ENCODE assay signal across 19 mouse cellular contexts in the genomic region with DNA sequence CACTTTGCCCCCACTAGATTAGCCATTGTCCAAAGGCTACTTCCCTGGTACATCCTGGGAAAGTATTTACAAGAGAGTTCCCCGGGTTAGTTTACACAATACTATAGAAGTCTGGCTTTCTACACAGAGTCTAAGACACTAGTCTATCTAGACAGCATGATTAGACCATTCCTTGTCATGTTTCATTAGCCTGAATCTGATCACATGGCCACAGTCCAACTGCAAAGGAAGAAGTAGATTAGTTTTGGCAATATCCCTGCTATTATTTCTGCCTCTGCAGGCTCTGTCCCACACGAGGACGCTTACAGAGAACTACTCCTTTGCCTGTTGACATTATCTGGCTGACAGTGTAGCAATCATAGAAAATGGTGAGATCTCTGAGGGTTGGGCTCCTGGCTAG.
DNase-seq lines count a peak whose midpoint lies in the region; ATAC-seq and TF ChIP-seq lines count a peak whose summit lies in the region.
"Had no signal": no experiment of that assay in that cellular context is flagged by ENCODE, and none has a peak within 500 bp of the region (broad histone marks: within the 10 kb centered on the region; RNA-seq: fewer than 3 reads in every experiment).

No protein-coding gene starts in this region.

- H3K4me2 ChIP-seq in midbrain, embryonic 11.5 days: no peak overlapping the region
- H3K4me2 ChIP-seq in midbrain, postnatal 0 days (ENCODE audit: low read depth, low read length, poor library complexity, severe bottlenecking): no peak overlapping the region
- H3K4me2 ChIP-seq: embryonic facial prominence, embryonic 12.5 days; forebrain, embryonic 13.5 days; forebrain, embryonic 15.5 days had no signal

- WGBS in midbrain, embryonic 11.5 days: 83% methylated on average over 3 of the region's 3 CpGs
- 80% methylated on average over 3 of the region's 3 CpGs for WGBS in midbrain, postnatal 0 days
- 55% methylated on average over 3 of the region's 3 CpGs for WGBS in lung, adult 2 months

- TF ChIP-seq POLR2A in lung, adult 2 months (IDR thresholded peaks at IDR 0.05; ENCODE audit: borderline replicate concordance, extremely low read depth, low read depth, low read length): no peak

- no peak for ATAC-seq in midbrain, embryonic 11.5 days (ENCODE audit: low FRiP score)
- no peak for ATAC-seq in midbrain, postnatal 0 days (ENCODE audit: low FRiP score)
- ATAC-seq: activated CD4-positive, CD25-positive, alpha-beta regulatory T cell, adult 4 months; forebrain, embryonic 13.5 days; forebrain, embryonic 15.5 days; forebrain, postnatal 0 days; Patski had no signal

- H3K27ac ChIP-seq in midbrain, embryonic 11.5 days (ENCODE audit: low read depth, low read length): no peak overlapping the region
- no peak overlapping the region for H3K27ac ChIP-seq in midbrain, postnatal 0 days (ENCODE audit: low read depth, low read length)
- H3K27ac ChIP-seq: embryonic facial prominence, embryonic 10.5 days; embryonic facial prominence, embryonic 12.5 days; forebrain, embryonic 13.5 days; forebrain, embryonic 15.5 days had no signal

- H3K9ac ChIP-seq in midbrain, embryonic 11.5 days (ENCODE audit: low read length): no peak overlapping the region
- H3K9ac ChIP-seq in midbrain, postnatal 0 days (replicated peaks; ENCODE audit: low read length, poor library complexity, severe bottlenecking): no peak overlapping the region
- H3K9ac ChIP-seq: embryonic facial prominence, embryonic 12.5 days; forebrain, embryonic 13.5 days; forebrain, embryonic 15.5 days; forebrain, postnatal 0 days had no signal

- H3K4me1 ChIP-seq in midbrain, embryonic 11.5 days (ENCODE audit: control insufficient read depth, insufficient read depth, low read length): 0 out of 2 replicates have a peak, but pooled peaks cover 3% of the 10 kb centered on the region
- no peaks in the 10 kb centered on the region for H3K4me1 ChIP-seq in midbrain, postnatal 0 days (ENCODE audit: insufficient read depth, low read length)
- H3K4me1 ChIP-seq in lung, adult 2 months (ENCODE audit: control insufficient read depth, insufficient read depth, low read length): no peaks in the 10 kb centered on the region
- H3K4me1 ChIP-seq: embryonic facial prominence, embryonic 12.5 days; forebrain, embryonic 13.5 days; forebrain, embryonic 15.5 days had no signal

- no peaks in the 10 kb centered on the region for H3K9me3 ChIP-seq in midbrain, embryonic 11.5 days (ENCODE audit: control insufficient read depth, low read length)
- no peaks in the 10 kb centered on the region for H3K9me3 ChIP-seq in midbrain, postnatal 0 days (ENCODE audit: low read length)
- H3K9me3 ChIP-seq: embryonic facial prominence, embryonic 10.5 days; embryonic facial prominence, embryonic 12.5 days; forebrain, embryonic 13.5 days; forebrain, embryonic 15.5 days had no signal

- peak; percentile 78 for DNase-seq in midbrain, embryonic 11.5 days (ENCODE audit: low spot score, missing footprints)
- no peak for DNase-seq in midbrain, postnatal 0 days (ENCODE audit: low spot score)
- peak; percentile 60 for DNase-seq in Muller cell, postnatal 12 days (ENCODE audit: inconsistent ontology term)
- DNase-seq in retina, postnatal 7 days (ENCODE audit: low read depth, low spot score): peak; percentile 0
- no peak for DNase-seq in lung, adult 2 months
- DNase-seq: adrenal gland, adult 8-10 months; adrenal gland, postnatal 14 days; adrenal gland, postnatal 36 days; cerebellum, adult 18-20 months; cerebellum, adult 8-10 months; cerebellum, adult 9-11 months; cerebellum, postnatal 25 days; forebrain, postnatal 0 days had no signal

- no peak overlapping the region for H3K4me3 ChIP-seq in midbrain, embryonic 11.5 days (ENCODE audit: low read depth, low read length)
- H3K4me3 ChIP-seq in midbrain, postnatal 0 days (ENCODE audit: low read depth, low read length): no peak overlapping the region
- H3K4me3 ChIP-seq in lung, adult 2 months (replicated peaks; ENCODE audit: extremely low read depth, low read depth, low read length): no peak overlapping the region
- H3K4me3 ChIP-seq: embryonic facial prominence, embryonic 10.5 days; embryonic facial prominence, embryonic 12.5 days; forebrain, embryonic 13.5 days; forebrain, embryonic 15.5 days had no signal

- no peak for TF ChIP-seq CTCF in midbrain, postnatal 0 days (IDR thresholded peaks at IDR 0.05)
- TF ChIP-seq CTCF in lung, adult 2 months (IDR thresholded peaks at IDR 0.05; ENCODE audit: insufficient read depth, low read length): no peak

- H3K27me3 ChIP-seq in midbrain, embryonic 11.5 days (ENCODE audit: control insufficient read depth, insufficient read depth, low read length): no peaks in the 10 kb centered on the region
- no peaks in the 10 kb centered on the region for H3K27me3 ChIP-seq in midbrain, postnatal 0 days (ENCODE audit: insufficient read depth, low read length)
- H3K27me3 ChIP-seq: embryonic facial prominence, embryonic 12.5 days; forebrain, embryonic 13.5 days; forebrain, embryonic 15.5 days; Patski had no signal

- H3K36me3 ChIP-seq in midbrain, embryonic 11.5 days (ENCODE audit: control insufficient read depth, insufficient read depth, low read length): no peaks in the 10 kb centered on the region
- H3K36me3 ChIP-seq in midbrain, postnatal 0 days (ENCODE audit: insufficient read depth, low read length): no peaks in the 10 kb centered on the region
- H3K36me3 ChIP-seq: embryonic facial prominence, embryonic 10.5 days; embryonic facial prominence, embryonic 12.5 days; forebrain, embryonic 15.5 days had no signal

Comparison
In these comparisons a context has a peak if more than half of its experiments do, and no peak if none do; other contexts are left out.
1. DNase-seq: peak in midbrain, embryonic 11.5 days (single experiment), Muller cell, postnatal 12 days (single experiment) and retina, postnatal 7 days (single experiment); none in midbrain, postnatal 0 days (single experiment) and lung, adult 2 months (single experiment).